Mouse (Mus musculus) E14TG2a.4 (cell line): Measurements from ENCODE around the gene Pnpla3.
A peak's percentile ranks its signal among the peaks of the same experiment; 100 is the strongest.

Source experiments
- CTCF ChIP-seq: conservative IDR thresholded peaks from 2 replicates; pipeline ENCODE4 v1.5.1; 2014; ENCODE audit warnings: low read length
- NANOG ChIP-seq: IDR thresholded peaks from 2 replicates; pipeline ENCODE4 v1.6.1; 2014; ENCODE audit warnings: borderline replicate concordance, low read length, mixed read lengths
- POU5F1 ChIP-seq: IDR thresholded peaks from 2 replicates; pipeline ENCODE4 v1.6.1; 2014; ENCODE audit warnings: low read length, borderline replicate concordance

- TF ChIP-seq CTCF = 0 out of 2 replicates have a peak, but pooled peaks have one; percentile 2
- no peak for TF ChIP-seq POU5F1
- no peak for TF ChIP-seq NANOG
Measured at GRCm38 (mm10) chr15:84186196-84186595, 18.6 kb downstream of the Pnpla3 start.
